25 mouse cellular contexts compared by ENCODE assay signal in genomic region chr6:19415456-19415855, GRCm38 (mm10).
DNase-seq lines count a peak whose midpoint lies in the region; ATAC-seq and TF ChIP-seq lines count a peak whose summit lies in the region.
"Had no signal": no experiment of that assay in that cellular context is flagged by ENCODE, and none has a peak within 500 bp of the region (broad histone marks: within the 10 kb centered on the region; RNA-seq: fewer than 3 reads in every experiment).

No protein-coding gene starts in this region.

- DNase-seq in kidney, postnatal 10 days, result peak; percentile 4
- no peak for DNase-seq in kidney, adult 8-10 months
- peak; percentile 2 for DNase-seq in urinary bladder, postnatal 14 days (ENCODE audit: low spot score)
- DNase-seq in urinary bladder, adult 18-20 months (ENCODE audit: low spot score in 2 of 2), result no peak
- no peak for DNase-seq in cerebellum, adult 2 months
- DNase-seq: adrenal gland, adult 8-10 months; adrenal gland, postnatal 14 days; adrenal gland, postnatal 36 days; B cell, adult 2 months; cerebellum, adult 11-12 months; cerebellum, adult 8-10 months; cerebellum, adult 9-11 months; cerebellum, postnatal 14 days; cerebellum, postnatal 36 days; forebrain, postnatal 0 days had no signal

- 0 out of 2 replicates have a peak, but pooled peaks have one; percentile 45 for ATAC-seq in intestine, postnatal 0 days
- ATAC-seq: activated CD4-positive, CD25-positive, alpha-beta regulatory T cell, adult 4 months; CD4-positive, CD25-positive, alpha-beta regulatory T cell, adult 4 months; forebrain, embryonic 13.5 days; forebrain, embryonic 15.5 days; forebrain, postnatal 0 days; Patski had no signal

- no peaks in the 10 kb centered on the region for H3K4me1 ChIP-seq in intestine, postnatal 0 days (replicated peaks; ENCODE audit: control insufficient read depth, insufficient read depth, low read length)
- no peaks in the 10 kb centered on the region for H3K4me1 ChIP-seq in cerebellum, adult 2 months (ENCODE audit: control insufficient read depth, insufficient read depth, low read length)
- H3K4me1 ChIP-seq: embryonic facial prominence, embryonic 10.5 days; embryonic facial prominence, embryonic 12.5 days; forebrain, embryonic 13.5 days; forebrain, embryonic 15.5 days had no signal

- no peak overlapping the region for H3K4me3 ChIP-seq in intestine, postnatal 0 days (ENCODE audit: low read depth, low read length)
- H3K4me3 ChIP-seq in cerebellum, adult 2 months (replicated peaks; ENCODE audit: insufficient read depth, low read depth, low read length), result no peak overlapping the region
- H3K4me3 ChIP-seq: embryonic facial prominence, embryonic 10.5 days; embryonic facial prominence, embryonic 12.5 days; forebrain, embryonic 13.5 days; forebrain, embryonic 15.5 days had no signal

- H3K36me3 ChIP-seq in intestine, postnatal 0 days (ENCODE audit: control insufficient read depth, insufficient read depth), result no peaks in the 10 kb centered on the region
- H3K36me3 ChIP-seq: embryonic facial prominence, embryonic 10.5 days; embryonic facial prominence, embryonic 12.5 days; forebrain, embryonic 15.5 days; G1E had no signal

- no peak overlapping the region for H3K9ac ChIP-seq in intestine, postnatal 0 days (ENCODE audit: low read depth, low read length)
- H3K9ac ChIP-seq: embryonic facial prominence, embryonic 12.5 days; forebrain, embryonic 13.5 days; forebrain, embryonic 15.5 days; forebrain, postnatal 0 days had no signal

- H3K27me3 ChIP-seq in intestine, postnatal 0 days (replicated peaks; ENCODE audit: control insufficient read depth, insufficient read depth, low read length), result no peaks in the 10 kb centered on the region
- no peaks in the 10 kb centered on the region for H3K27me3 ChIP-seq in cerebellum, adult 2 months (ENCODE audit: control insufficient read depth, insufficient read depth, low read length)
- H3K27me3 ChIP-seq: CH12.LX; embryonic facial prominence, embryonic 12.5 days; forebrain, embryonic 13.5 days; forebrain, embryonic 15.5 days; Patski had no signal

- no peak for TF ChIP-seq POLR2A in cerebellum, adult 2 months (IDR thresholded peaks at IDR 0.05; ENCODE audit: borderline replicate concordance, insufficient read depth, low read length)

- H3K4me2 ChIP-seq in intestine, postnatal 0 days (replicated peaks; ENCODE audit: low read depth), result no peak overlapping the region
- H3K4me2 ChIP-seq: embryonic facial prominence, embryonic 12.5 days; forebrain, embryonic 13.5 days; forebrain, embryonic 15.5 days had no signal

- WGBS in intestine, postnatal 0 days, result 37% methylated on average over 3 of the region's 3 CpGs
- WGBS in cerebellum, adult 2 months, result 79% methylated on average over 3 of the region's 3 CpGs

- H3K27ac ChIP-seq in intestine, postnatal 0 days (ENCODE audit: low read depth, low read length), result no peak overlapping the region
- H3K27ac ChIP-seq in cerebellum, adult 2 months (ENCODE audit: insufficient read depth, low read length), result no peak overlapping the region
- H3K27ac ChIP-seq: embryonic facial prominence, embryonic 10.5 days; embryonic facial prominence, embryonic 12.5 days; forebrain, embryonic 13.5 days; forebrain, embryonic 15.5 days had no signal

- no peaks in the 10 kb centered on the region for H3K9me3 ChIP-seq in intestine, postnatal 0 days (ENCODE audit: control insufficient read depth)
- H3K9me3 ChIP-seq: embryonic facial prominence, embryonic 10.5 days; embryonic facial prominence, embryonic 12.5 days; forebrain, embryonic 13.5 days; forebrain, embryonic 15.5 days; G1E had no signal

- TF ChIP-seq CTCF in intestine, postnatal 0 days (IDR thresholded peaks at IDR 0.05; ENCODE audit: low read depth), result no peak
- no peak for TF ChIP-seq CTCF in cerebellum, adult 2 months (IDR thresholded peaks at IDR 0.05; ENCODE audit: borderline replicate concordance, insufficient read depth, low read depth, low read length)

Comparison
In these comparisons a context has a peak if more than half of its experiments do, and no peak if none do; other contexts are left out.
1. DNase-seq: peak in kidney, postnatal 10 days (single experiment) and urinary bladder, postnatal 14 days (single experiment); none in kidney, adult 8-10 months (0 of 2), urinary bladder, adult 18-20 months (0 of 2) and cerebellum, adult 2 months (0 of 2).